Mouse (Mus musculus) stomach, adult 2 months (tissue): Measurements from ENCODE around the gene Rad51b. TPM values are rescaled to one million over a fixed set of nuclear protein-coding genes. Genes with fewer than 3 reads are reported as not detected.

Experiments
- polyA plus RNA-seq: library from polyadenylated mRNA; depleted of rRNA; stranded (reverse); fragments of >200 nt; gene quantifications from 2 replicates; pipeline ENCODE4 v1.2.3, GENCODE M21; 2012; rRNA removed

Rad51b gene
- polyA plus RNA-seq, result 0.05 and 0.13 TPM in 2 replicates

GRCm38 (mm10) chr12:79297121-79297576 lies at the start of gene Rad51b:
Gene Rad51b, plus strand, starts transcription at chr12:79297282.

GRCm38 (mm10) chr12:79296126-79296816 lies 811 bp upstream of the Rad51b start, which contains the start of gene Zfyve26:
Gene Zfyve26, minus strand, starts transcription at chr12:79296304.

Other genes with a start within 250 kb of the Rad51b start
- 5.3 and 5.7 TPM in 2 replicates for gene Pigh, start 207.6 kb upstream of the Rad51b start, polyA plus RNA-seq
- 0.08 and 0.41 TPM in 2 replicates for gene Arg2, start 166.5 kb upstream of the Rad51b start, polyA plus RNA-seq
- gene Vti1b, start 124.6 kb upstream of the Rad51b start, polyA plus RNA-seq, result 12.8 and 22.2 TPM in 2 replicates
- 1.7 and 3.6 TPM in 2 replicates for gene Rdh11, start 105.0 kb upstream of the Rad51b start, polyA plus RNA-seq
- 9.1 and 13.4 TPM in 2 replicates for gene Rdh12, start 88.4 kb upstream of the Rad51b start, polyA plus RNA-seq
- 2.7 and 5.0 TPM in 2 replicates for gene Zfyve26, start 978 bp upstream of the Rad51b start, polyA plus RNA-seq